Mouse (Mus musculus) ES-Bruce4 (cell line): ENCODE measurements around the gene Polr2h. TPM values are rescaled to one million over a fixed set of nuclear protein-coding genes. Genes with fewer than 3 reads are reported as not detected.

ENCODE experiments used
- H3K27ac ChIP-seq: 2 replicates; pipeline ENCODE4 v1.5.1; 2012; ENCODE audit warnings: low read length, inconsistent platforms; ENCODE audit not compliant: insufficient read depth
- H3K27me3 ChIP-seq: 2 replicates; pipeline ENCODE4 v1.6.1; 2012; ENCODE audit warnings: mild to moderate bottlenecking, low read length, inconsistent platforms; ENCODE audit not compliant: control insufficient read depth, poor library complexity, insufficient read depth, severe bottlenecking
- H3K36me3 ChIP-seq: 2 replicates; pipeline ENCODE4 v1.6.1; 2012; ENCODE audit warnings: inconsistent platforms, mild to moderate bottlenecking, low read length, moderate library complexity; ENCODE audit not compliant: control insufficient read depth, poor library complexity, insufficient read depth, severe bottlenecking
- H3K4me1 ChIP-seq: one replicate; pipeline ENCODE4 v1.8.1; 2011; ENCODE audit warnings: low read length; ENCODE audit not compliant: control insufficient read depth, insufficient read depth
- H3K4me3 ChIP-seq: 2 replicates; pipeline ENCODE4 v1.5.1; 2011; ENCODE audit warnings: low read depth, mild to moderate bottlenecking, low read length
- H3K9ac ChIP-seq: 2 replicates; pipeline ENCODE4 v1.6.1; 2012; ENCODE audit warnings: low read depth, mild to moderate bottlenecking, inconsistent platforms; ENCODE audit not compliant: poor library complexity, severe bottlenecking
- H3K9me3 ChIP-seq: replicated peaks from 2 replicates; pipeline ENCODE4 v1.6.1; 2012; ENCODE audit warnings: mild to moderate bottlenecking, low read length, inconsistent platforms; ENCODE audit not compliant: control insufficient read depth, poor library complexity, insufficient read depth, severe bottlenecking
- CTCF ChIP-seq: IDR thresholded peaks from one replicate; pipeline ENCODE4 v1.8.1; 2011; ENCODE audit warnings: low read depth, low read length
- EP300 ChIP-seq: IDR thresholded peaks from 2 replicates; pipeline ENCODE4 v1.6.1; 2011; ENCODE audit warnings: low read depth, low read length; ENCODE audit not compliant: insufficient read depth
- POLR2A ChIP-seq: IDR thresholded peaks from one replicate; pipeline ENCODE4 v1.8.1; 2011; ENCODE audit warnings: low read length; ENCODE audit not compliant: insufficient read depth
- polyA plus RNA-seq: library from polyadenylated mRNA; stranded (reverse); fragments of >200 nt; gene quantifications from 2 replicates; pipeline ENCODE4 v1.2.4, GENCODE M21; 2011; ENCODE audit warnings: low read depth; ENCODE audit not compliant: missing spikeins, insufficient read depth, insufficient read length

Gene Polr2h
- polyA plus RNA-seq, 1 experiment, result 90.6 TPM

DNA sequence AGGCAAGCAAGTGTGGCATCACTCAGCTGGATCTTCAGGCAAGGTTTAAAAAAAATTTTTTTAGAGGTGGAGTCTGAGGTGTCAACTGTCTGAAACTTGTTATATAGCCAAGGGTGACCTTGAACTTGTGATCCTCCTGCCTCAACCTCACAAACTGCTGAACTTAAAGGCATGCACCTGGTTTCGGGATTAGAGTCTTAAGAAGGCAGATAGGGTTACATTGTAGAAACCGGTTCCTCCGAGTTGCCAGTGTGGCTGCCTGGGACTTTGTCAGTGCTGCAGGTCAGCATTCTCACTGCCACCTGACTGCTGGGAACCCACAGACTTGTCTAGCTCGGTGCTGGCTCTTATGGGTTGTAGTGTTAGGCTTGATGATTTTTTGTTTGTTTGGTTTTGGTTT is 5.8 kb downstream of the Polr2h start:
- Histone ChIP-seq H3K4me1 (no peaks in the 10 kb centered on the region), H3K27me3 (no peaks in the 10 kb centered on the region), H3K9ac (no peak overlapping the region), H3K9me3 (no peaks in the 10 kb centered on the region), H3K4me3 (no peak overlapping the region), H3K36me3 (peaks cover 27% of the 10 kb centered on the region), H3K27ac (peak overlapping the region; percentile 63)
- TF ChIP-seq CTCF, result no peak
- no peak for TF ChIP-seq POLR2A
- TF ChIP-seq EP300, result 0 out of 2 replicates have a peak, but pooled peaks have one; percentile 17

DNA sequence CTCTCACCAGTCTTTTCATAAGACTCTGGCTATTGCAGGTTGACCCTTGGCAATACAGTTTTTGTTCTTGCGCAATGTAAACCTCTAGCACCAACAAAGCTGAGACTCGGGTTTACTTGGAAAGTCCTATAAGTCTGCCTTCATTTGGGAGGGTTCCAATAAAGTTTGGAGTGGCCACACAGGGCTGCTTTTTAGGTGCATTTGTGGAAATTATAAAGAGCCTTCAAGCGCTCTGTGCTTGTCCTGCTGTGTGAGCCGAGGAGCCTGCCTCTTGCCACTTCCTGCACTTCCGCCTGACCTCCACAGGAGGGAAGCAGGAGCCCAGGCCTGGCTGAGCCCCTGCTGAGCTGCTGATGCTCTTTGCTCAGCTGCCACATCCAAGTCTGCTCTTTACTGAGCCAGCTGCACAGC is 6.9 kb downstream of the Polr2h start:
- TF ChIP-seq CTCF (peak; percentile 74), EP300 (peak; percentile 69; the same call in 1 of the 2 replicates), POLR2A (no peak)
- no peak overlapping the region for H3K27ac ChIP-seq
- H3K27me3 ChIP-seq, result no peaks in the 10 kb centered on the region
- H3K36me3 ChIP-seq, result peaks cover 27% of the 10 kb centered on the region
- no peak overlapping the region for H3K9ac ChIP-seq
- H3K9me3 ChIP-seq, result no peaks in the 10 kb centered on the region
- no peak overlapping the region for H3K4me3 ChIP-seq
- no peaks in the 10 kb centered on the region for H3K4me1 ChIP-seq

DNA sequence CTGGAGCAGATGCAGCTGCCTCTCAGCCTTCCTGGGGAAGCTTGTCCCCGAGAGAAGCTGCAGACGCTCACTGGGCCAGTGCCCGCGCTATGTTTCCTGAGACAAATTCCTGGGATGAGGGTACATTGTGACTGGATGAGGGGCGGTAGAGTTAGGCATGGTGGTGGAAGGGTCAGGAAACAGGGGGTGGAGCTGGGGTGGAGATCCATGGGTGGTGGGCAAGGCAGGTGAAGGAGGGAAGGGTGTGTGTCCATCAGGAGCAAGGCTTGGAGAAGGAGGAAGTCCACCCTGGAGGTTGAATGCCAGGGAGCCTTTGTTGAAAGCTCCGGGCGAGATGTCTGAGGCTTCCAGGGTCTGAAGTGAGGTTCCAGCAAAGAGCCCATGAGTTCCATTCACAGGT is 7.9 kb downstream of the Polr2h start:
- no peaks in the 10 kb centered on the region for H3K27me3 ChIP-seq
- peaks cover 19% of the 10 kb centered on the region for H3K36me3 ChIP-seq
- TF ChIP-seq CTCF, result no peak
- no peak for TF ChIP-seq EP300
- no peak for TF ChIP-seq POLR2A
- H3K9me3 ChIP-seq, result no peaks in the 10 kb centered on the region
- H3K27ac ChIP-seq, result no peak overlapping the region
- H3K9ac ChIP-seq, result no peak overlapping the region
- no peaks in the 10 kb centered on the region for H3K4me1 ChIP-seq
- no peak overlapping the region for H3K4me3 ChIP-seq

DNA sequence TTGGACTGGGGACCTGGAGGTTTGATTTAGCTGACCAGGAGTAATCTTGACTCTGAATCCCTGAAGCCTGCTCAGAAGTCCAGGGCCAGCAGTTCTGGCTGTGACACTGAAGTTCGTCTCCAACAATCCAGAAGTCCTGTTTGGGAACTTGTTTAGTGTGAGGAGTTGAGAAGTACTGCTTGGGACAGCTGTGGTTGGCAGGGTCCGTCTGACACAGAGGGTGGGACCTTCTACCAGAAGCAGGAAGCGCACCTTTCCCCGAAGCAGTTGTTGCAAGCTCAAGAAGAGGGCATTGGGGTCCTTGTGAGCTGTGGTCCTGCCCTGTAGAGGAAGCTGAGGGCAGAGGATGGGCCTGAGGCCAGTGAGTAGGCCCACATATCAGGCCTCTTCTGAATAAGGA is 8.3 kb downstream of the Polr2h start:
- TF ChIP-seq POLR2A (no peak), EP300 (no peak), CTCF (no peak)
- Histone ChIP-seq H3K9me3 (no peaks in the 10 kb centered on the region), H3K36me3 (peaks cover 16% of the 10 kb centered on the region), H3K4me1 (no peaks in the 10 kb centered on the region), H3K9ac (no peak overlapping the region), H3K4me3 (no peak overlapping the region), H3K27me3 (no peaks in the 10 kb centered on the region), H3K27ac (no peak overlapping the region)

DNA sequence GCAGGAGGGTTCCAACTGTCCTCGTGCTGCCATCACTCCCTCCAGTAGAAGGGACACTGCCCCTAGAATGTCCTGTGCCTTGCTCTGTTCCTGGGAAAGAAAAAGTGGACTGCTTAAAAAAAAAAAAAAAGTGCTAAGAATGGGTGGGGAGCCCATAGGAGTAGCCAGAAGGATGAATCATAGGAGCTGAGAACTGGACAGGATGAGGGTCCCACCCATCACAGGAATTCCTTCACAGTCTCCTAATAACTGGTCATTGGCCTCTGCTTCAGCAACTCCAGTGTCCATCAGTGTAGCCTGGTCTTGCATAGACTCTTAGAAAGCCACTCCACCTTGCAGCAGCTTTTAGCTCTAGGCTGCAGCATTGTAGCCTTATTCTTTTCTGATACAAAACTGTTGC is 8.9 kb downstream of the Polr2h start:
- Histone ChIP-seq H3K36me3 (peaks cover 14% of the 10 kb centered on the region), H3K27ac (no peak overlapping the region), H3K9me3 (no peaks in the 10 kb centered on the region), H3K4me3 (no peak overlapping the region), H3K27me3 (no peaks in the 10 kb centered on the region), H3K9ac (no peak overlapping the region), H3K4me1 (no peaks in the 10 kb centered on the region)
- TF ChIP-seq CTCF (no peak), EP300 (no peak), POLR2A (no peak)

DNA sequence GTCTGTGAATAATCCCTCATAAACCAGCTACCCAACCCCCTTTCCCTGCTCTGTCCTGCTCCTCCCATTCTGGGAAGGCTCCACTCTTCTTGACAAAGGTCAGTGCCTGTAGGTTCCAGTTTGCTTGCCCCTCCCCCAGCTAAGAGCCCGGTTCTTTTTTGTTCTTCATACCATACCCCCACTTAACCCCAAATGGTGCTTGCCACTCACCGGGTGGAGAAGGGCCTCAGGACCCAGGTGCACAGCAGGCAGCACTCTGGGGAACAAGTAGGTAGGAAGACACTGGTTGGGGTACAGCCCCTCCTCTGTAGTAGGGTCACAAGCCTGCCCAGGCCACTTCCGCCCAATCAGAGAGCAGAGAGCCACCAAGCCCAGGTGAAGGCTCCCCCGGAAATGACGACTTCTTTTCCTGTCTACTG is 12.8 kb downstream of the Polr2h start:
- peaks cover 3% of the 10 kb centered on the region; the same call in 1 of the 2 replicates for H3K36me3 ChIP-seq
- H3K27me3 ChIP-seq, result peaks cover 3% of the 10 kb centered on the region; the same call in 1 of the 2 replicates
- H3K27ac ChIP-seq, result 0 out of 2 replicates have a peak overlapping the region, but pooled peaks have one; percentile 48
- no peaks in the 10 kb centered on the region for H3K9me3 ChIP-seq
- no peak for TF ChIP-seq POLR2A
- no peak for TF ChIP-seq CTCF
- TF ChIP-seq EP300, result no peak
- H3K4me1 ChIP-seq, result peaks cover 2% of the 10 kb centered on the region
- H3K4me3 ChIP-seq, result peak overlapping the region; percentile 54
- H3K9ac ChIP-seq, result peak overlapping the region; percentile 49; the same call in 1 of the 2 replicates
